Mouse (Mus musculus) adrenal gland, adult 18-20 months (tissue): ENCODE data around the gene Ntn5. TPM values are rescaled to one million over a fixed set of nuclear protein-coding genes. Genes with fewer than 3 reads are reported as not detected.
A peak's percentile ranks its signal among the peaks of the same experiment; 100 is the strongest.

Source experiments
- DNase-seq, 2 experiments: peaks; one replicate each; pipeline ENCODE4 v3.0.0; 2021 to 2022; ENCODE audit warnings: low spot score in 2 of 2
- total RNA-seq, 2 experiments: library from RNA; stranded (reverse); gene quantifications; 1 replicate in 1 of 2; 2 replicates in 1 of 2; pipeline ENCODE4 v1.2.3; 2021

Gene Ntn5
- total RNA-seq, 2 experiments from 2014 or later: 0.36 to 0.61 TPM

GRCm38 (mm10) chr7:45723301-45723700, 39.5 kb downstream of the Ntn5 start:
- DNase-seq: no peak

GRCm38 (mm10) chr7:45723781-45724180, 40.0 kb downstream of the Ntn5 start:
- no peak for DNase-seq

GRCm38 (mm10) chr7:45725151-45725550, 41.3 kb downstream of the Ntn5 start:
- DNase-seq: no peak

- DNase-seq: no peak
Measured at GRCm38 (mm10) chr7:45725713-45726112, 41.9 kb downstream of the Ntn5 start, which contains the start of gene Spaca4. TSS of gene Spaca4 (minus strand) at chr7:45725813.

GRCm38 (mm10) chr7:45726419-45726818, 42.6 kb downstream of the Ntn5 start:
- DNase-seq: no peak

- no peak for DNase-seq
Measured at GRCm38 (mm10) chr7:45727625-45728024, 43.8 kb downstream of the Ntn5 start.

GRCm38 (mm10) chr7:45730727-45731431, 47.1 kb downstream of the Ntn5 start:
- no peak for DNase-seq

GRCm38 (mm10) chr7:45733477-45733876, 49.7 kb downstream of the Ntn5 start:
- DNase-seq: no peak

- peak; percentile 81 to 82 for DNase-seq
Measured at GRCm38 (mm10) chr7:45739162-45739763, 55.4 kb downstream of the Ntn5 start.

- DNase-seq: no peak
Measured at GRCm38 (mm10) chr7:45739820-45740219, 56.0 kb downstream of the Ntn5 start.

- no peak for DNase-seq
Measured at GRCm38 (mm10) chr7:45741308-45741707, 57.5 kb downstream of the Ntn5 start.

GRCm38 (mm10) chr7:45741777-45742176, 58.0 kb downstream of the Ntn5 start:
- DNase-seq: no peak

GRCm38 (mm10) chr7:45742338-45742737, 58.5 kb downstream of the Ntn5 start:
- no peak for DNase-seq

Other genes with a start within 250 kb of the Ntn5 start
- gene Gys1, start 249.2 kb upstream of the Ntn5 start, total RNA-seq: 10 to 100 TPM; 40.4 to 61.6 TPM
- 10 to 100 TPM; 41.9 to 43.3 TPM for gene Ruvbl2, start 245.9 kb upstream of the Ntn5 start, total RNA-seq
- gene Ftl1, start 224.1 kb upstream of the Ntn5 start, total RNA-seq: 1,000 to 10,000 TPM; 1,437 to 1,911 TPM
- 10 to 100 TPM; 58.2 to 64.3 TPM for gene Bax, start 217.1 kb upstream of the Ntn5 start, total RNA-seq
- gene Tulp2, start 202.1 kb upstream of the Ntn5 start, total RNA-seq: 1 to 10 TPM in 1 of 2 experiments, under 1 TPM in 1; 0.66 to 2.6 TPM
- gene Gm45808, start 197.2 kb upstream of the Ntn5 start, total RNA-seq: 10 to 100 TPM; 42.8 to 43.4 TPM
- 10 to 100 TPM; 73.2 to 77.2 TPM for gene Dhdh, start 195.2 kb upstream of the Ntn5 start, total RNA-seq
- gene Nucb1, start 173.6 kb upstream of the Ntn5 start, total RNA-seq: 100 to 1,000 TPM; 272 to 283 TPM
- gene Ppp1r15a, start 157.8 kb upstream of the Ntn5 start, total RNA-seq: 10 to 100 TPM; 47.1 to 48.6 TPM
- gene Plekha4, start 157.7 kb upstream of the Ntn5 start, total RNA-seq: 1 to 10 TPM; 2.5 to 2.7 TPM
- 1 to 10 TPM in 1 of 2 experiments, under 1 TPM in 1; 0.83 to 3.0 TPM for gene Hsd17b14, start 129.1 kb upstream of the Ntn5 start, total RNA-seq
- 100 to 1,000 TPM; 164 to 265 TPM for gene Bcat2, start 113.9 kb upstream of the Ntn5 start, total RNA-seq
- gene Fgf21, start 68.5 kb upstream of the Ntn5 start, total RNA-seq: 1 to 10 TPM in 1 of 2 experiments, not detected in 1; 1.4 TPM
- gene Fut1, start 66.7 kb upstream of the Ntn5 start, total RNA-seq: not detected
- gene Izumo1, start 62.2 kb upstream of the Ntn5 start, total RNA-seq: under 1 TPM; 0.22 to 0.33 TPM
- 10 to 100 TPM; 16.0 to 27.6 TPM for gene Rasip1, start 56.5 kb upstream of the Ntn5 start, total RNA-seq
- gene Mamstr, start 44.0 kb upstream of the Ntn5 start, total RNA-seq: 1 to 10 TPM; 2.4 to 7.7 TPM
- gene Fut2, start 17.6 kb upstream of the Ntn5 start, total RNA-seq: under 1 TPM in 1 of 2 experiments, not detected in 1; 0.13 TPM
- under 1 TPM; 0.23 to 0.35 TPM for gene Sec1, start 10.4 kb downstream of the Ntn5 start, total RNA-seq
- 10 to 100 TPM; 15.8 to 16.9 TPM for gene Car11, start 15.8 kb downstream of the Ntn5 start, total RNA-seq
- gene Dbp, start 21.1 kb downstream of the Ntn5 start, total RNA-seq: 10 to 100 TPM; 64.8 to 96.6 TPM
- gene Rpl18, start 31.4 kb downstream of the Ntn5 start, total RNA-seq: 100 to 1,000 TPM; 934 to 965 TPM
- gene Sphk2, start 34.0 kb downstream of the Ntn5 start, total RNA-seq: 10 to 100 TPM; 37.7 to 42.0 TPM
- under 1 TPM; 0.30 to 0.35 TPM for gene Fam83e, start 37.2 kb downstream of the Ntn5 start, total RNA-seq
- gene Spaca4, start 41.8 kb downstream of the Ntn5 start, total RNA-seq: not detected
- gene Lmtk3, start 99.7 kb downstream of the Ntn5 start, total RNA-seq: 1 to 10 TPM; 6.2 to 8.4 TPM
- gene Sult2b1, start 100.6 kb downstream of the Ntn5 start, total RNA-seq: 1 to 10 TPM in 1 of 2 experiments, under 1 TPM in 1; 0.77 to 1.1 TPM
- gene Cyth2, start 130.6 kb downstream of the Ntn5 start, total RNA-seq: 100 to 1,000 TPM in 1 of 2 experiments, 10 to 100 TPM in 1; 92.9 to 117 TPM
- gene Kcnj14, start 140.8 kb downstream of the Ntn5 start, total RNA-seq: under 1 TPM; 0.19 to 0.20 TPM
- 10 to 100 TPM; 33.0 to 36.0 TPM for gene Grwd1, start 146.9 kb downstream of the Ntn5 start, total RNA-seq
- gene Kdelr1, start 188.8 kb downstream of the Ntn5 start, total RNA-seq: 100 to 1,000 TPM; 125 to 140 TPM
- gene Grin2d, start 194.4 kb downstream of the Ntn5 start, total RNA-seq: under 1 TPM; 0.66 to 0.67 TPM
- not detected for gene Syngr4, start 212.7 kb downstream of the Ntn5 start, total RNA-seq
- gene Tmem143, start 212.9 kb downstream of the Ntn5 start, total RNA-seq: 10 to 100 TPM; 70.9 to 89.3 TPM
- 100 to 1,000 TPM; 299 to 421 TPM for gene Emp3, start 237.4 kb downstream of the Ntn5 start, total RNA-seq
- gene Ccdc114, start 240.1 kb downstream of the Ntn5 start, total RNA-seq: 10 to 100 TPM; 17.7 to 21.1 TPM